Mouse (Mus musculus) hindlimb bud, embryonic 11.5 days (tissue): ENCODE measurements around the gene Krtap19-3.
A peak's percentile ranks its signal among the peaks of the same experiment; 100 is the strongest.

Experiments used
- DNase-seq: peaks from one replicate; pipeline ENCODE4 v3.0.0-alpha.2; 2012; ENCODE audit warnings: low read depth, low spot score; ENCODE audit errors: extremely low spot score

The Krtap19-3 gene

GRCm38 (mm10) chr16:88877938-88878337, at the start of gene Krtap19-3:
Gene Krtap19-3 (minus strand): TSS chr16:88878038.
- DNase-seq: no peak

GRCm38 (mm10) chr16:88896357-88896756, 18.5 kb upstream of the Krtap19-3 start, which contains the start of gene Krtap19-5:
Gene Krtap19-5 (minus strand): TSS chr16:88896457.
- no peak for DNase-seq

- DNase-seq: no peak
Measured at GRCm38 (mm10) chr16:88886870-88887269, 9.0 kb upstream of the Krtap19-3 start.

- DNase-seq: no peak
Measured at GRCm38 (mm10) chr16:88884989-88885388, 7.2 kb upstream of the Krtap19-3 start, which contains the start of gene Krtap19-4. Gene Krtap19-4 (minus strand): TSS chr16:88885089.

GRCm38 (mm10) chr16:88874169-88874568, 3.7 kb downstream of the Krtap19-3 start, which contains the start of gene Krtap19-2:
Gene Krtap19-2 (minus strand): TSS chr16:88874269.
- no peak for DNase-seq

GRCm38 (mm10) chr16:88869311-88869710, 8.5 kb downstream of the Krtap19-3 start, which contains the start of gene Krtap19-1:
Gene Krtap19-1 (minus strand): TSS chr16:88869411.
- no peak for DNase-seq

- DNase-seq: peak; percentile 6
Measured at GRCm38 (mm10) chr16:88864887-88865407, 12.9 kb downstream of the Krtap19-3 start.

GRCm38 (mm10) chr16:88851450-88851849, 26.4 kb downstream of the Krtap19-3 start:
- peak; percentile 20 for DNase-seq

- no peak for DNase-seq
Measured at GRCm38 (mm10) chr16:88848558-88848957, 29.3 kb downstream of the Krtap19-3 start.

- no peak for DNase-seq
Measured at GRCm38 (mm10) chr16:88847363-88847762, 30.5 kb downstream of the Krtap19-3 start.
